Mouse (Mus musculus): ENCODE data around the gene Ndufc1. TPM values are rescaled to one million over a fixed set of nuclear protein-coding genes. Genes with fewer than 3 reads are reported as not detected.
"Not testable (repeated sequence)": the region's sequence is repeated elsewhere in the genome, so short reads cannot be mapped to it uniquely, and the experiment has no call there.

Ndufc1 gene
- total RNA-seq, 1 experiment from 2014 or later, result 904 TPM

- peak; percentile 92 for DNase-seq
Measured at GRCm38 (mm10) chr3:51396219-51397068, 12.3 kb downstream of the Ndufc1 start, which contains the start of gene Mgarp. Gene Mgarp (minus strand): TSS chr3:51396738.

- no peak for DNase-seq
Measured at GRCm38 (mm10) chr3:51395461-51396145, 13.2 kb downstream of the Ndufc1 start.

- DNase-seq, result no peak
Measured at GRCm38 (mm10) chr3:51394881-51395280, 13.9 kb downstream of the Ndufc1 start.

- no peak for DNase-seq
Measured at GRCm38 (mm10) chr3:51393651-51394050, 15.1 kb downstream of the Ndufc1 start.

- DNase-seq, result not testable (repeated sequence)
Measured at GRCm38 (mm10) chr3:51393018-51393417, 15.8 kb downstream of the Ndufc1 start.

GRCm38 (mm10) chr3:51391591-51391990, 17.2 kb downstream of the Ndufc1 start:
- peak; percentile 61 for DNase-seq

- DNase-seq, result no peak
Measured at GRCm38 (mm10) chr3:51391095-51391494, 17.7 kb downstream of the Ndufc1 start.

GRCm38 (mm10) chr3:51388904-51389303, 19.9 kb downstream of the Ndufc1 start:
- DNase-seq, result peak; percentile 25

- no peak for DNase-seq
Measured at GRCm38 (mm10) chr3:51387868-51388381, 20.9 kb downstream of the Ndufc1 start.

GRCm38 (mm10) chr3:51387134-51387451, 21.7 kb downstream of the Ndufc1 start:
- DNase-seq, result no peak

- DNase-seq, result peak; percentile 60
Measured at GRCm38 (mm10) chr3:51386441-51387133, 22.2 kb downstream of the Ndufc1 start.

GRCm38 (mm10) chr3:51383409-51383808, 25.4 kb downstream of the Ndufc1 start:
- no peak for DNase-seq

GRCm38 (mm10) chr3:51380660-51381014, 28.2 kb downstream of the Ndufc1 start:
- no peak for DNase-seq

GRCm38 (mm10) chr3:51379786-51380659, 28.8 kb downstream of the Ndufc1 start:
- no peak for DNase-seq

- DNase-seq, result no peak
Measured at GRCm38 (mm10) chr3:51378665-51378946, 30.2 kb downstream of the Ndufc1 start.

- DNase-seq, result peak; percentile 56
Measured at GRCm38 (mm10) chr3:51377878-51378664, 30.7 kb downstream of the Ndufc1 start.

- peak; percentile 72 for DNase-seq
Measured at GRCm38 (mm10) chr3:51375307-51376265, 33.2 kb downstream of the Ndufc1 start.

GRCm38 (mm10) chr3:51373544-51373943, 35.2 kb downstream of the Ndufc1 start:
- DNase-seq, result no peak

- DNase-seq, result peak; percentile 74
Measured at GRCm38 (mm10) chr3:51372883-51373282, 35.9 kb downstream of the Ndufc1 start.

- DNase-seq, result peak; percentile 36
Measured at GRCm38 (mm10) chr3:51371826-51372225, 37.0 kb downstream of the Ndufc1 start.
